Mouse (Mus musculus) testis, adult 2 months (tissue): ENCODE results near the gene Fam155a. TPM values are rescaled to one million over a fixed set of nuclear protein-coding genes. Genes with fewer than 3 reads are reported as not detected.

ENCODE experiments used
- H3K27ac ChIP-seq: fragments of 200-500 bp; 2 replicates; pipeline ENCODE4 v1.5.1; 2012; ENCODE audit warnings: low read depth, low read length; ENCODE audit not compliant: control insufficient read depth, insufficient read depth
- H3K27me3 ChIP-seq: fragments of 200-500 bp; 2 replicates; pipeline ENCODE4 v1.6.1; 2012; ENCODE audit warnings: mild to moderate bottlenecking, low read length, moderate library complexity; ENCODE audit not compliant: control insufficient read depth, insufficient read depth
- H3K36me3 ChIP-seq: fragments of 200-500 bp; 2 replicates; pipeline ENCODE4 v1.6.1; 2012; ENCODE audit warnings: mild to moderate bottlenecking, low read length; ENCODE audit not compliant: control insufficient read depth, insufficient read depth
- H3K4me1 ChIP-seq: fragments of 200-500 bp; 2 replicates; pipeline ENCODE4 v1.6.1; 2012; ENCODE audit warnings: low read length; ENCODE audit not compliant: control insufficient read depth, insufficient read depth
- H3K4me3 ChIP-seq: fragments of 200-500 bp; 2 replicates; pipeline ENCODE4 v1.5.1; 2012; ENCODE audit warnings: low read depth, mild to moderate bottlenecking, low read length, moderate library complexity, mixed read lengths; ENCODE audit not compliant: control insufficient read depth
- CTCF ChIP-seq: fragments of 200-500 bp; IDR thresholded peaks from 2 replicates; pipeline ENCODE4 v1.5.1; 2012; ENCODE audit warnings: low read depth, mild to moderate bottlenecking, inconsistent platforms, low read length, moderate library complexity; ENCODE audit not compliant: control insufficient read depth, insufficient read depth, insufficient replicate concordance
- POLR2A ChIP-seq: fragments of 200-500 bp; IDR thresholded peaks from 2 replicates; pipeline ENCODE4 v1.6.1; 2012; ENCODE audit warnings: low read depth, mild to moderate bottlenecking, inconsistent platforms, low read length, moderate library complexity; ENCODE audit not compliant: control insufficient read depth
- polyA plus RNA-seq: library from polyadenylated mRNA; depleted of rRNA; stranded (reverse); fragments of >200 nt; gene quantifications from 2 replicates; pipeline ENCODE4 v1.2.3, GENCODE M21; 2012

The Fam155a gene
- polyA plus RNA-seq, 1 experiment, result not detected

- Histone ChIP-seq H3K27ac (no peak overlapping the region), H3K36me3 (no peaks in the 10 kb centered on the region), H3K27me3 (no peaks in the 10 kb centered on the region), H3K4me1 (no peaks in the 10 kb centered on the region), H3K4me3 (no peak overlapping the region)
- TF ChIP-seq POLR2A (no peak), CTCF (no peak)
Observed at GRCm38 (mm10) chr8:9182461-9182860, 588.5 kb downstream of the Fam155a start.

- H3K36me3 ChIP-seq, result no peaks in the 10 kb centered on the region
- no peak for TF ChIP-seq CTCF
- TF ChIP-seq POLR2A, result no peak
- H3K27ac ChIP-seq, result no peak overlapping the region
- no peaks in the 10 kb centered on the region for H3K27me3 ChIP-seq
- no peaks in the 10 kb centered on the region for H3K4me1 ChIP-seq
- H3K4me3 ChIP-seq, result no peak overlapping the region
Observed at GRCm38 (mm10) chr8:9180686-9181315, 590.2 kb downstream of the Fam155a start.

GRCm38 (mm10) chr8:9176974-9177373 is 594.0 kb downstream of the Fam155a start:
- Histone ChIP-seq H3K27ac (no peak overlapping the region), H3K27me3 (no peaks in the 10 kb centered on the region), H3K4me3 (no peak overlapping the region), H3K36me3 (no peaks in the 10 kb centered on the region), H3K4me1 (no peaks in the 10 kb centered on the region)
- TF ChIP-seq POLR2A, result no peak
- TF ChIP-seq CTCF, result no peak

- Histone ChIP-seq H3K27ac (no peak overlapping the region), H3K36me3 (no peaks in the 10 kb centered on the region), H3K4me1 (no peaks in the 10 kb centered on the region), H3K4me3 (no peak overlapping the region), H3K27me3 (no peaks in the 10 kb centered on the region)
- TF ChIP-seq CTCF (no peak), POLR2A (no peak)
Observed at GRCm38 (mm10) chr8:9174865-9175565, 595.9 kb downstream of the Fam155a start.

GRCm38 (mm10) chr8:9171848-9172247 is 599.1 kb downstream of the Fam155a start:
- Histone ChIP-seq H3K4me1 (no peaks in the 10 kb centered on the region), H3K27ac (no peak overlapping the region), H3K27me3 (no peaks in the 10 kb centered on the region), H3K36me3 (no peaks in the 10 kb centered on the region), H3K4me3 (no peak overlapping the region)
- no peak for TF ChIP-seq POLR2A
- no peak for TF ChIP-seq CTCF

GRCm38 (mm10) chr8:9167995-9168394 is 603.0 kb downstream of the Fam155a start:
- Histone ChIP-seq H3K27ac (no peak overlapping the region), H3K27me3 (no peaks in the 10 kb centered on the region), H3K4me3 (no peak overlapping the region), H3K4me1 (no peaks in the 10 kb centered on the region), H3K36me3 (no peaks in the 10 kb centered on the region)
- TF ChIP-seq POLR2A (no peak), CTCF (no peak)

GRCm38 (mm10) chr8:9161606-9162005 is 609.4 kb downstream of the Fam155a start:
- TF ChIP-seq CTCF (no peak), POLR2A (no peak)
- Histone ChIP-seq H3K27ac (no peak overlapping the region), H3K36me3 (no peaks in the 10 kb centered on the region), H3K27me3 (no peaks in the 10 kb centered on the region), H3K4me3 (no peak overlapping the region), H3K4me1 (peaks cover 4% of the 10 kb centered on the region)
